Mouse (Mus musculus) forebrain, embryonic 15.5 days (tissue): Measurements from ENCODE around the gene Cryba4. TPM values are rescaled to one million over a fixed set of nuclear protein-coding genes. Genes with fewer than 3 reads are reported as not detected.
A peak's percentile ranks its signal among the peaks of the same experiment; 100 is the strongest.

Source experiments
- ATAC-seq: fragments of 200-750 bp; cut with Nextera tagmentation; replicated peaks from 2 replicates; pipeline ENCODE4 v1.8.0; 2017; ENCODE audit warnings: mild to moderate bottlenecking, moderate TSS enrichment, moderate library complexity
- H3K27ac ChIP-seq: fragments of 300-500 bp; sonication (generic); replicated peaks from 2 replicates; pipeline ENCODE4 v1.5.1; 2015; ENCODE audit warnings: mild to moderate bottlenecking, inconsistent platforms
- H3K27me3 ChIP-seq: fragments of 300-500 bp; sonication (generic); 2 replicates; pipeline ENCODE4 v1.6.1; 2015; ENCODE audit warnings: inconsistent platforms
- H3K36me3 ChIP-seq: fragments of 300-500 bp; sonication (generic); 2 replicates; pipeline ENCODE4 v1.6.1; 2015; ENCODE audit warnings: mild to moderate bottlenecking, inconsistent platforms
- H3K4me1 ChIP-seq: fragments of 300-500 bp; sonication (generic); 2 replicates; pipeline ENCODE4 v1.6.1; 2015; ENCODE audit warnings: inconsistent platforms
- H3K4me2 ChIP-seq: fragments of 300-500 bp; sonication (generic); replicated peaks from 2 replicates; pipeline ENCODE4 v1.6.1; 2015; ENCODE audit warnings: mild to moderate bottlenecking, inconsistent platforms
- H3K4me3 ChIP-seq: fragments of 300-500 bp; sonication (generic); 2 replicates; pipeline ENCODE4 v1.5.1; 2015; ENCODE audit warnings: mild to moderate bottlenecking, inconsistent platforms
- H3K9ac ChIP-seq: fragments of 300-500 bp; sonication (generic); replicated peaks from 2 replicates; pipeline ENCODE4 v1.6.1; 2015; ENCODE audit warnings: mild to moderate bottlenecking, inconsistent platforms
- H3K9me3 ChIP-seq: fragments of 300-500 bp; sonication (generic); 2 replicates; pipeline ENCODE4 v1.6.1; 2016; ENCODE audit warnings: inconsistent platforms
- WGBS: fragments of 180-500 bp; shearing (Covaris S2); methylation state at CpG from one replicate; pipeline ENCODE4 v1.1.7; 2015; ENCODE audit warnings: mixed read lengths; 5-methylcytosine and 5-hydroxymethylcytosine counted together
- polyA plus RNA-seq: library from polyadenylated mRNA; unstranded; fragments of >200 nt; fragmentation: Nextera tagmentation; extraction: Ambion mirVana; gene quantifications from 2 replicates; pipeline ENCODE4 v1.2.1, GENCODE M21; 2015

The Cryba4 gene
- polyA plus RNA-seq, 1 experiment from 2014 or later = 1.6 TPM

DNA sequence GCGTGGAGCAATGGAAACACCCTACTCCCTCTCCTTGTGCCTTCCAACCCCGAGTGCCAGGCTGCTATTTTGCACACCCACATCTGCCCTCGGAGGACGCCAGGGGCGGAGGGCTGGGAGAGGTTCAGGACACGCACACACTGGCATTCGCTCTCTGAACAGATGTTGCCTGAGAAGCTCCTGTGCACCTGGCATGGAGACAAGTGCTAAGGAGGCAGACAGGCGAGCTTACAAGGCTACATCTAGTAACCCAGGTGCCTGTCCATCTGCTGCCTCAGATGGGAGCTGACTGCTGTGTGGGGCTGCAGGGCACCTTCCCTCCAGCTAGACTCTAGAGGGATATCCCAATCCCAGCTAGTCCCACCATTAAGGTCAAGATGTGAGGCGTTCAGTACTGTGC lies 4.1 kb upstream of the Cryba4 start:
- Histone ChIP-seq H3K36me3 (no peaks in the 10 kb centered on the region), H3K27me3 (no peaks in the 10 kb centered on the region), H3K9me3 (no peaks in the 10 kb centered on the region), H3K4me2 (no peak overlapping the region), H3K4me3 (no peak overlapping the region), H3K27ac (no peak overlapping the region), H3K9ac (no peak overlapping the region), H3K4me1 (peaks cover 21% of the 10 kb centered on the region)
- 76% methylated on average over 9 of the region's 9 CpGs for WGBS
- ATAC-seq = no peak

DNA sequence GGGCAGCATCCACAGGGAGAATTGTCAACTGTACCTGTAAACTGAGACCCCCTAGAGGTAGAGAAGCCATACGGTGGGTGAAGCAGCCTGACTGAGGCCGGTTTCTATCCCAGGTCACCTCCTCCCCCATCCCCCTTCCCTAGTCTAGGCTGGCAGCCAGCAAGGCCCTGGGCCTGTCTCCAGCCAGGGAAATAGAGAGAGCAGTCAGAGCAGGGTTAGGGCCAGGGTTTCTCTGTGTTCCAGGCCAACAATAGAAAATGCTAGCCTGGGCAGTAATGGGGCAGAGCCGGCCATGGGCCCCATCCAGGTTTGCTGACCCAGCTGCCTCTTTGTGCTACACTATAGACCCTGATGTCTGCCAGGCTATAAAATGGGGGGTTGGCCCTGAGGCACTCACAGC lies 3.1 kb upstream of the Cryba4 start, which contains the start of gene Crybb1:
TSS of gene Crybb1 (plus strand) at position 390 of the 400 bp plus-strand sequence.
- H3K27me3 ChIP-seq = no peaks in the 10 kb centered on the region
- WGBS = 36% methylated on average over 3 of the region's 3 CpGs
- no peak within 1 kb of the TSS for H3K9ac ChIP-seq
- H3K4me3 ChIP-seq = no peak within 1 kb of the TSS
- no peak within 1 kb of the TSS for H3K4me2 ChIP-seq
- no peaks in the 10 kb centered on the region for H3K36me3 ChIP-seq
- peak within 1 kb of the TSS; percentile 40; the same call in 1 of the 2 replicates for H3K27ac ChIP-seq
- ATAC-seq = no peak
- no peaks in the 10 kb centered on the region for H3K9me3 ChIP-seq
- H3K4me1 ChIP-seq = peaks cover 21% of the 10 kb centered on the region

- peak; percentile 43; the same call in 1 of the 2 replicates for ATAC-seq
- 0 out of 2 replicates have a peak overlapping the region, but pooled peaks have one; percentile 14 for H3K27ac ChIP-seq
These were observed 2.0 kb upstream of the Cryba4 start for GRCm38 (mm10) chr5:112254282-112254806.

DNA sequence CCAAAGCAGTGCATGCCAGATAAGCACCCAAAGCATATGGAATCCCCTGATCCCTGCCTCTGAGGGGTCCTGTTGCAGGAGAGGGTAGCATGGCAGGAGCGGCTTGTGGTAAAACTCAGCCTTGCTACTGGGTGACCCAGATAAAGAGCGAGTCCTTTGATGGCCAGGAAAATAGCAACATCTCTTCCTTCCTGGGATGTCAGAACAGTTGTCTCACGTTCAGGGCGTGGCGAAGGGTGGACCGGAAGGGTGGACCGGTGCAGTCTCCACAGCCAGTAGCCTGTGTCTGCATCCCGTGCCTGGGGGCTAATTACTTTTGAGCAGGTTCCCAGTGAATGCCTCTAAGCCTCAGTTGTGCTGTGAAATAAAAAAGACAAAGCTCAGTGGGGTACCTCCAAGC lies 851 bp upstream of the Cryba4 start:
- Histone ChIP-seq H3K4me2 (no peak overlapping the region), H3K36me3 (no peaks in the 10 kb centered on the region), H3K4me3 (no peak overlapping the region), H3K27me3 (no peaks in the 10 kb centered on the region), H3K4me1 (peaks cover 21% of the 10 kb centered on the region), H3K9me3 (no peaks in the 10 kb centered on the region), H3K9ac (no peak overlapping the region), H3K27ac (no peak overlapping the region)
- WGBS = 13% methylated on average over 8 of the region's 8 CpGs
- ATAC-seq = no peak

More at GRCm38 (mm10) chr5:112254282-112254806, 2.0 kb upstream of the Cryba4 start:
- peaks cover 21% of the 10 kb centered on the region for H3K4me1 ChIP-seq
- no peak overlapping the region for H3K9ac ChIP-seq
- no peaks in the 10 kb centered on the region for H3K36me3 ChIP-seq
- H3K4me2 ChIP-seq = no peak overlapping the region
- H3K27me3 ChIP-seq = no peaks in the 10 kb centered on the region
- H3K9me3 ChIP-seq = no peaks in the 10 kb centered on the region
- H3K4me3 ChIP-seq = no peak overlapping the region
- 42% methylated on average over 7 of the region's 7 CpGs for WGBS

DNA sequence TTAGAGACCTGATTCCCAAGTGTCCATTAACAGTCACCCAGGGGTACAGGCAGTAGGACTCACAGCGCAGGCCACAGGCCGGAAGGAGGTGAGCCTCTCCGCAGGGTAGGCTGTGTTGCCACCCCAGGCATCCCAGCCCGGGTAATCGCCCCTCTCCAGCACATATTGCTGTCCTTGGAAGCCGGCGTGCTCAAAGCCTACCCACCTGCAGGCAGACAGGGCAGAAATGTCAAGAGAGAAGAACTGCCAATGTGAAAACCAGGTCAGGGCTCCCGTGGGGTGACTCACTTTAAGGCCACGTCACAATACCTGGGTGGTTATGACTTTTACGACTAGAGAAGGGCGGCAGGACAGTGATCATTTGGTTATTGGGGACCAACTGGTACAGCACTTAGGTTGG lies 3.2 kb downstream of the Cryba4 start:
- WGBS = 91% methylated on average over 11 of the region's 11 CpGs
- H3K27ac ChIP-seq = no peak overlapping the region

DNA sequence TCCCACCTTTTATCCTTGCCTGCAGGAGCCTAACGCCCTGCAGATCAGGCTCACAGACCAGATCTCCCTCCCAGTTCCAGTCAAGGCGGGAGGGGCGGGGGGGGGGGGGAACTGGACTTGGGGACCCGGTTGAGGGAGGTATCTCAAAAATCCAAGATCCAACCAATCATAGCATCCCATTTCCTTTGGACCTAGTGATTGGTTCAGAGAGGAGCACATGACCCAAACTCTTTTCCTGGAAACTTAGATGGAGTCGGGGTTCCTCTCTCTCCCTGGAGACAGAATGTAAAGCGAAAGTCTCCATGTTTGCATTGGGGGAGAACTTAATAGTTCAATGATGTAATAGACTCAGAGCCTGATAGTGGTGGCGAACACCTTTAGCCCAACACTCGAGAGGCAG lies 4.9 kb downstream of the Cryba4 start:
- 51% methylated on average over 8 of the region's 8 CpGs for WGBS
- H3K9me3 ChIP-seq = no peaks in the 10 kb centered on the region
- ATAC-seq = no peak

More for the DNA sequence above, 3.2 kb downstream of the Cryba4 start:
- H3K4me2 ChIP-seq = no peak overlapping the region
- H3K27me3 ChIP-seq = no peaks in the 10 kb centered on the region
- no peak overlapping the region for H3K4me3 ChIP-seq
- H3K36me3 ChIP-seq = no peaks in the 10 kb centered on the region
- H3K4me1 ChIP-seq = peaks cover 3% of the 10 kb centered on the region; the same call in 1 of the 2 replicates
- H3K9me3 ChIP-seq = no peaks in the 10 kb centered on the region
- ATAC-seq = no peak
- H3K9ac ChIP-seq = no peak overlapping the region

GRCm38 (mm10) chr5:112244890-112245615 lies 7.3 kb downstream of the Cryba4 start:
- H3K4me2 ChIP-seq = no peak overlapping the region
- H3K9me3 ChIP-seq = no peaks in the 10 kb centered on the region
- H3K9ac ChIP-seq = no peak overlapping the region
- 56% methylated on average over 8 of the region's 8 CpGs for WGBS
- H3K27ac ChIP-seq = no peak overlapping the region
- H3K27me3 ChIP-seq = no peaks in the 10 kb centered on the region
- H3K4me3 ChIP-seq = no peak overlapping the region
- ATAC-seq = no peak
- no peaks in the 10 kb centered on the region for H3K36me3 ChIP-seq
- H3K4me1 ChIP-seq = peaks cover 2% of the 10 kb centered on the region; the same call in 1 of the 2 replicates

More for the DNA sequence above, 4.9 kb downstream of the Cryba4 start:
- no peak overlapping the region for H3K4me2 ChIP-seq
- no peaks in the 10 kb centered on the region for H3K27me3 ChIP-seq
- H3K36me3 ChIP-seq = no peaks in the 10 kb centered on the region
- no peaks in the 10 kb centered on the region for H3K4me1 ChIP-seq
- H3K4me3 ChIP-seq = no peak overlapping the region
- no peak overlapping the region for H3K27ac ChIP-seq
- no peak overlapping the region for H3K9ac ChIP-seq

- Histone ChIP-seq H3K27me3 (no peaks in the 10 kb centered on the region), H3K4me2 (no peak overlapping the region), H3K9me3 (no peaks in the 10 kb centered on the region), H3K4me1 (peaks cover 2% of the 10 kb centered on the region), H3K9ac (no peak overlapping the region), H3K4me3 (no peak overlapping the region), H3K27ac (no peak overlapping the region), H3K36me3 (no peaks in the 10 kb centered on the region)
- ATAC-seq = no peak
- WGBS = 81% methylated on average over 1 of the region's 1 CpGs
These were observed 8.1 kb downstream of the Cryba4 start for GRCm38 (mm10) chr5:112244275-112244562.

DNA sequence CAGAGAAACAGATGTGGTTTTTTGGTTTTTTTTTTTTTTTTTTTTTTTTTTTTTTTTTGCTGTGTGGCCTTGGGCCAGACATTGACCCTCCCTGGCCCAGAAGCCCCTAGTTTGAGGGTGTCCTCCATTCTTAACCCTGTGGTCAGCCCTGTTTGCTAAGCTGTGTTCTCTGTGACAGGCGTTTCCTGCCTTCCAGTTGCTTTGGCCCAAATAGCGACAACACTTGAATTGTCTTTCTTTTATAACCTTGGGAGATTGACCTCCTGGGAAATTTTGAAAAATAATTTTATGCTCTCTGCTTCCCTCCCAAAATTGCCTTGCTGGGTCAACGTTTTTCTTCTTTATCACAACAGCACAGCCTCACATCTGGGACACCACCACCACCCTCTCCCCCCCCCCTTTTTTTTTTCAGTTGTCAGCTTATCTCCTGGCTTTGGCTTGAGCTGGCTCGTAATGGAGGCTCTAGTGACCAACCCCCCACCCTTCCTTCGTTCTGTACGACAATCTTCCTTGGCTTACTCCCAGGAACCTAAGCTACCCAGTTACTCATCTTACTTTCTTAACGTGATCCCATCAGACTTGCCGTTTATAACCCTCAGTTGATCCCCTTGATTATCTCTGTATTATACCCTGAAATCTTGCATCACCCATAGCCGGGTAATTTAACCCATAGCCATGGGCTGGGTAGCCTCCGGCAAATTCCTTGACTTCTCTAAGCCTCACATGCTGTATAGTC lies 8.6 kb downstream of the Cryba4 start:
- H3K4me2 ChIP-seq = no peak overlapping the region
- H3K9ac ChIP-seq = no peak overlapping the region
- no peaks in the 10 kb centered on the region for H3K9me3 ChIP-seq
- H3K27ac ChIP-seq = no peak overlapping the region
- H3K36me3 ChIP-seq = no peaks in the 10 kb centered on the region
- H3K4me3 ChIP-seq = no peak overlapping the region
- peaks cover 5% of the 10 kb centered on the region for H3K4me1 ChIP-seq
- no peaks in the 10 kb centered on the region for H3K27me3 ChIP-seq
- no peak for ATAC-seq
- WGBS = 71% methylated on average over 10 of the region's 10 CpGs

DNA sequence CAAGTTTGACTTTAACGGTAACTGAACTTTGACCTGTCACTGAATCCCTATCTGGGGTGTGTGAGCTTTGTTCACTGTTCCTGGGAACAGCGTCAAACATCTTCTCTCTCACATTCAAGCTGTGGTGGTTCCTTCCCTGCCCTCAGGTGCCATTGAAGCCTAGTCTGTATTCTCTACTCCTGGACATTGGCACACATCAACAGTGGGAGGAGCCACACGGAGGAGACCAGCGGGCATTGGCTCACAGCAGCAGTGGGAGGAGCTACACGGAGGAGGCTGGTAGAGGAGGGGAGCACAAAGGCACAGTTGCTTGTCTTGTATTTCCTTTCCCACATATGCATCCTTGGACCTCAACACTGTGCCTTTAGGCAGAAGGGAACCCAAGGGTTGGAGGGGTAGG lies 9.3 kb downstream of the Cryba4 start:
- Histone ChIP-seq H3K9ac (no peak overlapping the region), H3K27ac (no peak overlapping the region), H3K4me2 (no peak overlapping the region), H3K36me3 (no peaks in the 10 kb centered on the region), H3K4me3 (no peak overlapping the region), H3K27me3 (no peaks in the 10 kb centered on the region), H3K9me3 (no peaks in the 10 kb centered on the region), H3K4me1 (peaks cover 12% of the 10 kb centered on the region)
- WGBS = 65% methylated on average over 5 of the region's 5 CpGs
- ATAC-seq = no peak

DNA sequence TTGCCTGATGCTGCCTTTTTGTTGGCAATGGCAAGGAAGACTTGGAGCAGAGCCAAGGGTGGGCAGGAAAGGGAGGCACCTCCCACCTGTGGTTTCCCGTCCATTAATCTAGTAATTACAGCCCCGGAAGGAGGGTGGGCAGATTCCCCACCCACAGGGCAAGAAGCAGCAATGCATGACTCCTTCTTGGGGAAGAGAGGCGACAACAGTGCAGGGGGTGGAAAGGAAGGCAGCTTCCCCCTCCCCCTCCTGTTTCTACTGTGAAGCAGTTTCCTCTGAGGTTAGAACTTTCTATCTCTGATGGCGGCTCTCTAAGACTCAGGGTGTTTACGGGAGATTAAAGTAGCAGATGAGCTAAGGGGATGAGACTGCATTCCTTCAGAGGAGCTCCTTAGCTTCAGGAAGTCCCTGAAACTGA lies 9.9 kb downstream of the Cryba4 start:
- H3K9me3 ChIP-seq = no peaks in the 10 kb centered on the region
- 52% methylated on average over 5 of the region's 5 CpGs for WGBS
- no peaks in the 10 kb centered on the region for H3K36me3 ChIP-seq
- no peaks in the 10 kb centered on the region for H3K27me3 ChIP-seq
- no peak overlapping the region for H3K4me3 ChIP-seq
- no peak overlapping the region for H3K27ac ChIP-seq
- no peak overlapping the region for H3K9ac ChIP-seq
- no peak for ATAC-seq
- no peak overlapping the region for H3K4me2 ChIP-seq
- peaks cover 19% of the 10 kb centered on the region for H3K4me1 ChIP-seq

DNA sequence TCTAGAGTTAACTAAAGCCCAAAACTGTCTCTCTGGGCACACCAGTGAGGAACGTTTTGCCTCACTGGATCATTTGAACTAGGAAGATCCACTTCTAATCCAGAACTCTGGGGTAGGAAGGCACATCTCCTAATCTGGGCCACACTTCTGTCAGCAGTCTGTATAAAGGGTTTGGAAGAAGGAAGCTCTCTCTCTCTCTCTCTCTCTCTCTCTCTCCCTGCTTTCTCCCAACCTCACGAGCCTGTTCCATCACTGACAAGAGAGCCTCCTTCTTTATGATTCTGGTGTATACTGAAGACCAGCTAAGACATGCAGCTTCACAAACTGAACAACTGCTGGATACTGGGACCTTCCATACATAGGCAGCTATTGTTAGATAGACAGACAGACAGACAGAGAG lies 10.5 kb downstream of the Cryba4 start:
- no peak overlapping the region for H3K27ac ChIP-seq
- no peaks in the 10 kb centered on the region for H3K36me3 ChIP-seq
- H3K9ac ChIP-seq = no peak overlapping the region
- H3K4me3 ChIP-seq = no peak overlapping the region
- no peak overlapping the region for H3K4me2 ChIP-seq
- no peak for ATAC-seq
- H3K4me1 ChIP-seq = peaks cover 24% of the 10 kb centered on the region
- no peaks in the 10 kb centered on the region for H3K9me3 ChIP-seq
- WGBS = 78% methylated on average over 2 of the region's 2 CpGs
- H3K27me3 ChIP-seq = no peaks in the 10 kb centered on the region
